Mouse (Mus musculus) hindbrain, postnatal 0 days (tissue): ENCODE results near the gene Krtap4-13. TPM values are rescaled to one million over a fixed set of nuclear protein-coding genes. Genes with fewer than 3 reads are reported as not detected.
"Not testable (repeated sequence)": the region's sequence is repeated elsewhere in the genome, so short reads cannot be mapped to it uniquely, and the experiment has no call there.

Experiments
- ATAC-seq: fragments of 200-750 bp; cut with Nextera tagmentation; 2 replicates; pipeline ENCODE4 v1.8.0; 2017; ENCODE audit warnings: mild to moderate bottlenecking, moderate TSS enrichment, moderate library complexity
- DNase-seq: peaks from one replicate; pipeline ENCODE4 v3.0.0-alpha.2; 2015; ENCODE audit warnings: low spot score
- H3K27ac ChIP-seq: fragments of 300-500 bp; sonication (generic); 2 replicates; pipeline ENCODE4 v1.5.1; 2014; ENCODE audit warnings: mild to moderate bottlenecking
- H3K27me3 ChIP-seq: fragments of 300-500 bp; sonication (generic); 2 replicates; pipeline ENCODE4 v1.6.1; 2014; ENCODE audit warnings: low read length, mixed read lengths; ENCODE audit not compliant: insufficient read depth
- H3K36me3 ChIP-seq: fragments of 300-500 bp; sonication (generic); 2 replicates; pipeline ENCODE4 v1.6.1; 2014; ENCODE audit warnings: low read length, mixed read lengths; ENCODE audit not compliant: insufficient read depth
- H3K4me1 ChIP-seq: fragments of 300-500 bp; sonication (generic); 2 replicates; pipeline ENCODE4 v1.6.1; 2014; ENCODE audit warnings: antibody characterized with exemption, low read length, mixed read lengths; ENCODE audit not compliant: insufficient read depth
- H3K4me2 ChIP-seq: fragments of 300-500 bp; sonication (generic); 2 replicates; pipeline ENCODE4 v1.6.1; 2014; ENCODE audit warnings: low read depth, mild to moderate bottlenecking, low read length, moderate library complexity, mixed read lengths
- H3K4me3 ChIP-seq: fragments of 300-500 bp; sonication (generic); 2 replicates; pipeline ENCODE4 v1.5.1; 2014; ENCODE audit warnings: low read length
- H3K9ac ChIP-seq: fragments of 300-500 bp; sonication (generic); replicated peaks from 2 replicates; pipeline ENCODE4 v1.6.1; 2014; ENCODE audit warnings: mild to moderate bottlenecking, low read length, moderate library complexity, mixed read lengths
- H3K9me3 ChIP-seq: fragments of 300-500 bp; sonication (generic); 2 replicates; pipeline ENCODE4 v1.6.1; 2016; ENCODE audit warnings: low read length, mixed read lengths
- CTCF ChIP-seq: IDR thresholded peaks from 2 replicates; pipeline ENCODE4 v1.5.1; 2016; ENCODE audit warnings: antibody characterized with exemption, control low read depth, low read depth
- WGBS: fragments of 180-500 bp; shearing (Covaris S2); extraction: QIAGEN DNeasy Blood & Tissue Kit; methylation state at CpG from one replicate; pipeline ENCODE4 v1.1.7; 2014; 5-methylcytosine and 5-hydroxymethylcytosine counted together
- polyA plus RNA-seq: library from polyadenylated mRNA; unstranded; fragments of >200 nt; fragmentation: Nextera tagmentation; extraction: Ambion mirVana; gene quantifications from 2 replicates; pipeline ENCODE4 v1.2.1, GENCODE M21; 2015
- total RNA-seq: library from RNA; depleted of rRNA; stranded (reverse); fragments of >200 nt; gene quantifications from 2 replicates; pipeline ENCODE4 v1.2.3, GENCODE M21; 2014; rRNA removed

Gene Krtap4-13
- total and polyA plus RNA-seq, 2 experiments from 2014 or later, result not detected

DNA sequence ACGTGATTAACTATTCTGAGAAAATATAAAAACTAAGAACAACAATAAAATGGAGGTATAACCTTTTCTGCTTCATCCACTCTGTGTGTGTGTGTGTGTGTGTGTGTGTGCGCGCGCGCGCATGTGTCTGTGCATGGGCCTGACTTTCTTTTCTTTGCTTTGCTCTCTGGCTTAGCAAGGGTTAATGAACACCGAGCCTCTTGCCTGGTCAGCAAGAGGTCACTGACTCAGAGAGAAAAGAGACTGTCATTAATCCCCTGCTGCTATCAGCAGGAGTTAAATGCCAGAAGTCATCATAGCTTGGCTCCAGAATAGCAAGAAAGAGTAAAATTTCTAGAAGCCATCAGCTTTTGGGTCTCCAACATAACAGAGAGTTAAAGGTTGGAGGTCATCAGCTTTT, 31.3 kb downstream of the Krtap4-13 start:
- no peak for TF ChIP-seq CTCF
- Histone ChIP-seq H3K4me1 (no peaks in the 10 kb centered on the region), H3K27ac (no peak overlapping the region), H3K9ac (no peak overlapping the region), H3K4me2 (no peak overlapping the region), H3K9me3 (no peaks in the 10 kb centered on the region), H3K36me3 (no peaks in the 10 kb centered on the region), H3K4me3 (no peak overlapping the region), H3K27me3 (no peaks in the 10 kb centered on the region)
- WGBS, result 42% methylated on average over 7 of the region's 7 CpGs
- no peak for DNase-seq
- ATAC-seq, result no peak

DNA sequence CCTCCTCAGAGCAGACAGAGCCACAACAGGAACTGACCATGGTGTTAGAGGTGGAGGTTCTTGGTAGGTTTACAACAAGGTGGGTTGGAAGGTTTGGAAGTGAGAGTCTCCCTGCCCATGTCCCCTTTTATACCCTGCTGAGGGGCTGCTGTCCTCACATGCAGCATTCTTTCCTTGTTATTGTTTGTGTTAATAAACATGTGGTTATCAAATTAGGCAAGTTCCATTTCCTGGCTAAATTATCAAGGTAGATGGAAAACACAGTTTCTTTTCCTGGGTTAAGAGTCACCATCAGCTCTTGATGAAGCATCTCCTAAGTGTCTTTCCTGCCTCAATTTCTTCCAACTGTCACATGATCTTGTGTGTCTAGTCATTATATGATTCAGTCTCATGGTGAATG, 36.9 kb downstream of the Krtap4-13 start, which contains the start of gene Gm11595:
Gene Gm11595 (minus strand): TSS at position 101 of the 400 bp plus-strand sequence.
- not testable (repeated sequence) for H3K27me3 ChIP-seq, H3K4me3 ChIP-seq, H3K9ac ChIP-seq, ATAC-seq, H3K27ac ChIP-seq, DNase-seq, H3K36me3 ChIP-seq, H3K9me3 ChIP-seq, H3K4me1 ChIP-seq, H3K4me2 ChIP-seq

DNA sequence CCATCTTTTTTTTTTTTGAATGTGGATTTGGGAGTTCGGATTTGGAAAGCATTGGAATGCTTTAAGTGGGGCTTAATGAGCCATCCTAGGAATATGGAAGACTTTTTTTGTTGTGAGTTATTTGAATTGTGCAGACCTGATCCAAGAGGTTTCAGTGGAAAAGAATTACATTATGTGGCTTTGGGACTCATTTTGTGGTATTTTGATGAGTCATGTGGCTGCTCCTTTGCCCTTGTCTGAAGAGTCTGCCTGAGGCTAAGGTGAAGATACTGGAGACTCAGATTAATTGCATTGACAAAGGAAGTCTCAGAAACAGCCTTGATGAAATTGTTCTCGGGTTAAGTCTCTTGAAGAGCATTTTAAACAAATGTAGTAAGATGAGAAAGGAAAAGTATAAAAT, 41.3 kb downstream of the Krtap4-13 start:
- Histone ChIP-seq H3K36me3 (no peaks in the 10 kb centered on the region), H3K9ac (no peak overlapping the region), H3K9me3 (no peaks in the 10 kb centered on the region), H3K27me3 (no peaks in the 10 kb centered on the region), H3K4me1 (no peaks in the 10 kb centered on the region), H3K4me3 (no peak overlapping the region), H3K27ac (no peak overlapping the region), H3K4me2 (no peak overlapping the region)
- 82% methylated on average over 2 of the region's 2 CpGs for WGBS
- DNase-seq (no peak), ATAC-seq (no peak)
- no peak for TF ChIP-seq CTCF

Other genes with a start within 250 kb of the Krtap4-13 start
Only the 30 nearest of the 41 such genes appear.
- gene Krtap2-4, start 195.0 kb downstream of the Krtap4-13 start, total RNA-seq, result 2.8 TPM in 1 of 2 replicates, not detected in the other
- gene Krtap2-4, start 195.0 kb downstream of the Krtap4-13 start, polyA plus RNA-seq, result not detected in 2 replicates
- not detected in 2 replicates for gene Gm11562, start 189.5 kb downstream of the Krtap4-13 start, total RNA-seq
- not detected in 2 replicates for gene Gm11562, start 189.5 kb downstream of the Krtap4-13 start, polyA plus RNA-seq
- not detected in 2 replicates for gene Krtap4-1, start 181.7 kb downstream of the Krtap4-13 start, total RNA-seq
- not detected in 2 replicates for gene Krtap4-1, start 181.7 kb downstream of the Krtap4-13 start, polyA plus RNA-seq
- gene Krtap4-2, start 174.8 kb downstream of the Krtap4-13 start, total RNA-seq, result not detected in 2 replicates
- not detected in 2 replicates for gene Krtap4-2, start 174.8 kb downstream of the Krtap4-13 start, polyA plus RNA-seq
- gene Krtap4-7, start 165.8 kb downstream of the Krtap4-13 start, total RNA-seq, result not detected in 2 replicates
- not detected in 2 replicates for gene Krtap4-7, start 165.8 kb downstream of the Krtap4-13 start, polyA plus RNA-seq
- gene Gm11555, start 159.7 kb downstream of the Krtap4-13 start, total RNA-seq, result not detected in 2 replicates
- gene Gm11555, start 159.7 kb downstream of the Krtap4-13 start, polyA plus RNA-seq, result not detected in 2 replicates
- not detected in 2 replicates for gene Gm11563, start 150.9 kb downstream of the Krtap4-13 start, total RNA-seq
- not detected in 2 replicates for gene Gm11563, start 150.9 kb downstream of the Krtap4-13 start, polyA plus RNA-seq
- not detected in 2 replicates for gene Krtap4-6, start 143.9 kb downstream of the Krtap4-13 start, total RNA-seq
- gene Krtap4-6, start 143.9 kb downstream of the Krtap4-13 start, polyA plus RNA-seq, result not detected in 2 replicates
- gene Gm14190, start 119.2 kb downstream of the Krtap4-13 start, total RNA-seq, result not detected in 2 replicates
- not detected in 2 replicates for gene Gm14190, start 119.2 kb downstream of the Krtap4-13 start, polyA plus RNA-seq
- gene Gm14180, start 75.6 kb downstream of the Krtap4-13 start, total RNA-seq, result not detected in 2 replicates
- gene Gm14180, start 75.6 kb downstream of the Krtap4-13 start, polyA plus RNA-seq, result not detected in 2 replicates
- gene Gm11595, start 37.0 kb downstream of the Krtap4-13 start, total RNA-seq, result not detected in 2 replicates
- not detected in 2 replicates for gene Gm11595, start 37.0 kb downstream of the Krtap4-13 start, polyA plus RNA-seq
- gene Krtap4-8, start 29.2 kb downstream of the Krtap4-13 start, total RNA-seq, result not detected in 2 replicates
- not detected in 2 replicates for gene Krtap4-8, start 29.2 kb downstream of the Krtap4-13 start, polyA plus RNA-seq
- not detected in 2 replicates for gene Krtap4-9, start 24.7 kb downstream of the Krtap4-13 start, total RNA-seq
- gene Krtap4-9, start 24.7 kb downstream of the Krtap4-13 start, polyA plus RNA-seq, result not detected in 2 replicates
- not detected in 2 replicates for gene Gm11596, start 16.4 kb downstream of the Krtap4-13 start, total RNA-seq
- not detected in 2 replicates for gene Gm11596, start 16.4 kb downstream of the Krtap4-13 start, polyA plus RNA-seq
- gene Gm11569, start 11.0 kb downstream of the Krtap4-13 start, total RNA-seq, result not detected in 2 replicates
- gene Gm11569, start 11.0 kb downstream of the Krtap4-13 start, polyA plus RNA-seq, result not detected in 2 replicates
- gene Gm11554, start 5.4 kb downstream of the Krtap4-13 start, total RNA-seq, result not detected in 2 replicates
- gene Gm11554, start 5.4 kb downstream of the Krtap4-13 start, polyA plus RNA-seq, result not detected in 2 replicates
- not detected in 2 replicates for gene Gm11564, start 5.8 kb upstream of the Krtap4-13 start, total RNA-seq
- not detected in 2 replicates for gene Gm11564, start 5.8 kb upstream of the Krtap4-13 start, polyA plus RNA-seq
- not detected in 2 replicates for gene 2300003K06Rik, start 28.2 kb upstream of the Krtap4-13 start, total RNA-seq
- not detected in 2 replicates for gene 2300003K06Rik, start 28.2 kb upstream of the Krtap4-13 start, polyA plus RNA-seq
- not detected in 2 replicates for gene Krtap4-16, start 41.7 kb upstream of the Krtap4-13 start, total RNA-seq
- gene Krtap4-16, start 41.7 kb upstream of the Krtap4-13 start, polyA plus RNA-seq, result not detected in 2 replicates
- gene Gm11568, start 48.0 kb upstream of the Krtap4-13 start, total RNA-seq, result not detected in 2 replicates
- not detected in 2 replicates for gene Gm11568, start 48.0 kb upstream of the Krtap4-13 start, polyA plus RNA-seq
- not detected in 2 replicates for gene Gm11559, start 54.6 kb upstream of the Krtap4-13 start, total RNA-seq
- not detected in 2 replicates for gene Gm11559, start 54.6 kb upstream of the Krtap4-13 start, polyA plus RNA-seq
- gene Krtap9-1, start 63.5 kb upstream of the Krtap4-13 start, total RNA-seq, result not detected in 2 replicates
- gene Krtap9-1, start 63.5 kb upstream of the Krtap4-13 start, polyA plus RNA-seq, result not detected in 2 replicates
- gene Gm11567, start 69.3 kb upstream of the Krtap4-13 start, total RNA-seq, result not detected in 2 replicates
- not detected in 2 replicates for gene Gm11567, start 69.3 kb upstream of the Krtap4-13 start, polyA plus RNA-seq
- gene Krtap31-1, start 98.0 kb upstream of the Krtap4-13 start, total RNA-seq, result not detected in 2 replicates
- not detected in 2 replicates for gene Krtap31-1, start 98.0 kb upstream of the Krtap4-13 start, polyA plus RNA-seq
- not detected in 2 replicates for gene Gm11565, start 104.9 kb upstream of the Krtap4-13 start, total RNA-seq
- not detected in 2 replicates for gene Gm11565, start 104.9 kb upstream of the Krtap4-13 start, polyA plus RNA-seq
- not detected in 2 replicates for gene Krtap31-2, start 126.4 kb upstream of the Krtap4-13 start, total RNA-seq
- gene Krtap31-2, start 126.4 kb upstream of the Krtap4-13 start, polyA plus RNA-seq, result not detected in 2 replicates
- not detected in 2 replicates for gene Krtap9-5, start 138.6 kb upstream of the Krtap4-13 start, total RNA-seq
- not detected in 2 replicates for gene Krtap9-5, start 138.6 kb upstream of the Krtap4-13 start, polyA plus RNA-seq
- gene Krtap29-1, start 169.2 kb upstream of the Krtap4-13 start, total RNA-seq, result not detected in 2 replicates
- not detected in 2 replicates for gene Krtap29-1, start 169.2 kb upstream of the Krtap4-13 start, polyA plus RNA-seq
- gene Krtap16-1, start 176.7 kb upstream of the Krtap4-13 start, total RNA-seq, result not detected in 2 replicates
- gene Krtap16-1, start 176.7 kb upstream of the Krtap4-13 start, polyA plus RNA-seq, result 0.09 TPM in 1 of 2 replicates, not detected in the other
- 2.6 and 3.0 TPM in 2 replicates for gene Krtap17-1, start 184.1 kb upstream of the Krtap4-13 start, total RNA-seq
- gene Krtap17-1, start 184.1 kb upstream of the Krtap4-13 start, polyA plus RNA-seq, result 1.6 and 1.8 TPM in 2 replicates